Mouse (Mus musculus): ENCODE data around the gene Znrd1.

DNA sequence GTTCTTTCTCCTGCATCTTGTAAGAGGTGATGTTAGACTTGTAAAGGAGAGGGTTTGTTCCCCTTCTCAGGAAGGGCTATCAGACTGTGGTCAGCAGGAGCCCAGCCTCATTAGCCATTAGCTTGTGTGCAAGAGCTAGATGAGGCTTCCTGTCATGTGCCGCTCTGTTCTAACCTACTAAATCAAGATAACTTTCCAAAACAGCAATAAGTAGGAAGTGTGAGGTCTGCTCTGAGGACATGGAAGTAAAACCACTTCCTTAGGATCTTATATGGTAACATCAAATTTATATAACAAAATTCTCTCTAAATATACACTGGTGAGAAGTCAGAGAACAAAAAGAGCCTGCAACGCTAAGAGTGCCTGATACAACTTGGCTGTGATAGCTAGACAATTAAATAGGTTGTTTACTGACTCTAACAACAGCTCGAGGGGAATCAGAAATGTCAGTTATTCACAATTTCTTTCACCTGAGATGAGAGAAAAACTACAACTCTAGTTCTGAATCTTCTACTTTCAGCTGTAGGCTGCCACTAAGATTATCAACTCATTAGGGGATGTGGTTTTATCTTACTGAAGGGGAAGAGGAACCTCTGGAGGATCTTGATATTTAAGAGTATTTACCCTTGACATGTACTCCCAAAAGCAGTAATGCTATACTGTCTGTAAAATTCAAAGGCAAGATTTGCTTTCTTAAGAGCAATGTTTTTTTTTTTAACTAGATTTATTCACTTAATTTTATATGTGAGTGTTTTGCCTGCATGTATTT, 34.2 kb upstream of the Znrd1 start:
- no peak for TF ChIP-seq CTCF (IDR thresholded peaks at IDR 0.05; ENCODE audit: borderline replicate concordance, insufficient read depth, low read depth, low read length)
- TF ChIP-seq POLR2A (IDR thresholded peaks at IDR 0.05; ENCODE audit: borderline replicate concordance, insufficient read depth, low read length) = no peak
